Mouse (Mus musculus): ENCODE measurements around the gene Rabggta.
A peak's percentile ranks its signal among the peaks of the same experiment; 100 is the strongest.

The Rabggta gene

GRCm38 (mm10) chr14:55733889-55734288 lies 11.8 kb upstream of the Rabggta start:
- DNase-seq (ENCODE audit: low read depth, low spot score): no peak

DNA sequence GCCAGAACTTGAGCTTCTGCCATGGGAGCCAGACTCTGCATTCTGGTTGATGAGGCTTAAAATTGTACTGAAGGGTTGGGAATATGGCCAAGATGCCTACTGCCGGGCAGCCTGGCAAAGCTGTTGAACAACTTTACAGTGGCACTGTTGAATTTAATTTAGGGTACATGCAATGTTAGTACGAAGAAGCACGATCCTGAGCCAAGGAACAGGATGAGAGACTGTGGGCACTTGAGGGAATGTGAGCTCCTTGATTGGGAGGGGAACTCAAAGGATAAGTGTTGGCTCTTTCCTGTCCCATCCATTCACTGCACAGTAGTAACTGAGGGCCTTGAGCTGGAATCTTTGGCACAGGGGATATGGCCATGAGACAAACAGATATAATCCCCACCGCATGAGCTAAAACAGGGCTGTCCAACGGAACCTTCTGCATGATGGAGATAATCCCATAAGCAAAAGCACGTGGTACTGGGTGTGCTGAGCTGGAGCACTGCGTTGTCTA lies 8.5 kb upstream of the Rabggta start:
- peak; percentile 65 for DNase-seq (ENCODE audit: low read depth, low spot score)

GRCm38 (mm10) chr14:55730116-55730515 lies 8.1 kb upstream of the Rabggta start:
- DNase-seq (ENCODE audit: low read depth, low spot score): no peak

- no peak for DNase-seq (ENCODE audit: low read depth, low spot score)
Measured at GRCm38 (mm10) chr14:55727889-55728685, 6.0 kb upstream of the Rabggta start.

DNA sequence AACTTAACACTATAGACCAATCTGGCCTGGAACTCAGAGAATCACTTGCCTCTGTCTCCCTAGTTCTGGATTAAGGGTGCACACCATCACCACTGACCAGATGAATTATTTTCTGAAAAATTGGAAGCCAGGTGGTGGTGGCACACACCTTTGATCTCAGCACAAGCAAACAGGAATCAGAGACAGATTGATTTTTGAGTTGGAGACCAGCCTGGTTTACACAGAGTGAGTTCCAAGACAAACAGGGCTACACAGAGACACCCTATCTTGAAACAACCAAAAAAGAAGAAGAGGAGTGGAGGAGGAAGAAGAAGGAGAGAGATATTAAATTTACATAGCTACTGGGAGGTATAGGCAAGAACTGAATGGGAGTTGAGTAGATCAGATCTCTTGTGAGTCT lies 4.2 kb upstream of the Rabggta start:
- DNase-seq (ENCODE audit: low read depth, low spot score): no peak

GRCm38 (mm10) chr14:55724411-55724871 lies 2.4 kb upstream of the Rabggta start:
- DNase-seq (ENCODE audit: low read depth, low spot score): no peak

GRCm38 (mm10) chr14:55723433-55723832 lies 1.4 kb upstream of the Rabggta start:
- DNase-seq (ENCODE audit: low read depth, low spot score): no peak

DNA sequence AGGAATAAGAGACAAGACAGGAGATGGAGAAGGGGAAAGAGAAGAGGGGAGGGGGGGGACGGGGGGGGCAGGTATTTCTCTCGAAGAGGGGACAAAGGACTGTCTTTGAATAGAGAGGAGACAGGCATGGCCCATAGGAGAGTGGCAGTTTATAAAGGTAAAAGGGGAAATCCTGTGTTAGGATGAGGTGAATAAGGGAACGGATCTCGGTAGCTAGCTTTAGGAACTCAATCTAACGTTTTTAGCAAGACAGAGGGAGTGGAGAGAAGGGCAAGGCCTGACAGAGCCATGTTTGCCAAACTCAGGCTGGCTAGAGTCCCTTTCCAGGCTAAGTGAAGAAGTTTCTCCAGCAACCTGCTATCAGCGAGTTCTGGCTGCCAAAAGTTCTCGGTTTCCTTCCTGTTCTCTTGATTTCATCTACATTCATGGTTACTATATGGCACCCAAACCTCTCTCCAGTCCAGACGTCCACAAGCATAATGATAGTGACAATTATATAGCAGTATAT lies 429 bp upstream of the Rabggta start:
- DNase-seq (ENCODE audit: low read depth, low spot score): no peak

DNA sequence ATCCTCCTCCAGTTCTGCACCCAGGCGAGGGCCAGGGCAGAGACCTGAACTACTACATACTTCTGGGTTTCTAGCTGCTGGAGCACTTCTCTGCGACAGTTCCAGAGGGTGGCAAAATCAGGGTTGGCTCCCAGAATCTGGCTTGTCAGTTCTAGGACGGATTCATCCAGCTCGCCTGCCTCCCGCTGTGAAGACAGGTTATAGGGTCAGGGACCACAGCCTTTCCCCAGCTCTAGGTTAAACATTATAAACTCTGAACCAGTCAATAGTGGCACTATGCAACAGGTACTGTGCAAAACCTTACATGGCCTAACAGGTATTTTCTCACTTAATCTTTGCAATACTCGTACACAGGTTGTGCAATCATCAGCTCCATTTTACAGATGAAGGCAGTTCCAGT lies 987 bp downstream of the Rabggta start:
- no peak for DNase-seq (ENCODE audit: low read depth, low spot score)

DNA sequence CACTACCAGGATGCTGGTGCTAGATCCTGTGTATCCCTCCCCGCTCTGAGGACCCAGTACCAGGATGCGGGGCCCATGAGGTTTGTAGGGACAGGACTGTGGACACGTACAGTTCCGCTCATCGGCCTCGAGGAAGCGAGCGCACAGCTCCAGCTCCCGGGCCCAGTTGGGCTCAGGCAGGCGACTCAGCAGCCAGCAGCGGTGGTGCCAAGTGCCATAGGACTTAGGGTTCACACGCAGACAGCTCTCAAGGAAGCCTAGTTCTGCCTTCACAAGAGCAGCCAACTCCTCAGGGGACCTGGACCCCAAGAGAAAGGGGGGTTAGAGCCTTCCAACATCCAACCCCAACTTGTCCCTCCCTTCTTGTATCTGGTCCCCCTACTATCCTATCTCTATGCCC lies 1.4 kb downstream of the Rabggta start:
- no peak for DNase-seq (ENCODE audit: low read depth, low spot score)

- no peak for DNase-seq (ENCODE audit: low read depth, low spot score)
Measured at GRCm38 (mm10) chr14:55719737-55720136, 2.3 kb downstream of the Rabggta start.

DNA sequence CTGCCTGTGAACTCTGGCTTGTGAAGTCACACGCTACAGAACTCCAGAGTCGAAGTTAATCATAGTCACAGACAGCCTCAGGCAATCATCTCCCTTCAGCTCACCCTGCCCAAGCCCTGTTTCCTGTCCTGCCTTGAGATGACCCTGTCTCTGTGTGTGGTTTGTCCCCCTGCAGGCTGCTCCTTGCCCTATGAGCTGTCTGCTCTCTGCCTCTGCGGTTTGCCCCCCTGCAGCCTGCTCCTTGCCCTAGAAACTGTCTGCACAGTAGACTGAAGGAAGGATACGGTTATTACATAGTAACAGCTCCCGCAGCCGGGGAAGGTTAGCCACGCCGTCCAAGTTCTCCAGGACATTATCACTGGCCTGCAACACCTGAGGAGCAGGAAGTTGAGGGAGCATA lies 5.2 kb downstream of the Rabggta start:
- no peak for DNase-seq (ENCODE audit: low read depth, low spot score)

- no peak for DNase-seq (ENCODE audit: low read depth, low spot score)
Measured at GRCm38 (mm10) chr14:55716271-55716670, 5.8 kb downstream of the Rabggta start.

DNA sequence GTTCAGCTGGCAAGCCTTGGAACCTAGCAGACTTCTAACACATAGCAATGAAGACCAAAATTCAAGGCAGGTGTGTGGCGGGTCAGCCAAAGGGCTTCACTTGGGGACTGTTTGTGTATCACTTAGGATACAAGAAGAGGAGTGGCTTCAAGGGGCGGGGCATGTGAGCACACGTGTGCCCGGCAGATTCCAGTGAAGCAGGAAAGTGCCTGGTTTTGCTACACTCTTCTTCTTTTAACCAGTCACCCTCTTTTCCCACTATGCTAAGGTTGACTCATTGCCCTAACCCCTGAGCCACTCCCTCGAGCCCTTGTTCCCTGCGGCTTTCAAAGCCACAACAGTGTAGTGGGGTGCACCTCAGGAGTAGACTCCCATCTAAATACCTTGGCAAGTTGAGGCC lies 7.2 kb downstream of the Rabggta start:
- no peak for DNase-seq (ENCODE audit: low read depth, low spot score)

DNA sequence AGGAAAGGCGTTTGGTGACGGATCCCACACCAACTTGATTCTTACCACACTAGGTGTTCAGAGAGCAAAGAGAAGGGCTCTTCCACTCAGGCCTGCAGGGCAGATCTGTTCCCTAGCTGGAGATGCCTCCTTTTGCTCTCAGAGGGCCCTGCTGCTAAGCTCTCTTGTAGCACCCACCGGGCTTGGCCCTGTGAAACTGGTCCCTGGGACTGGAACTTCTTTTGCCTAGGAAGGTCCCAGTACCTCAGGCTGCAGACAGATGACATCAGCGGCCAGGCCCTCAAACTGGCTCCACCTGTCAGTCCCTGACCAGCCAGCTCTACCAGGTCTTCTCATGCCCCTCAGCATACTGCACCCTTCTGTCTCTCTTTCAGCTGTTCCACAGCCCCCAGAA lies 8.3 kb downstream of the Rabggta start, which contains the start of gene Tgm1:
TSS of gene Tgm1 (minus strand) at position 198 of the 394 bp plus-strand sequence.
- DNase-seq (ENCODE audit: low read depth, low spot score): no peak

DNA sequence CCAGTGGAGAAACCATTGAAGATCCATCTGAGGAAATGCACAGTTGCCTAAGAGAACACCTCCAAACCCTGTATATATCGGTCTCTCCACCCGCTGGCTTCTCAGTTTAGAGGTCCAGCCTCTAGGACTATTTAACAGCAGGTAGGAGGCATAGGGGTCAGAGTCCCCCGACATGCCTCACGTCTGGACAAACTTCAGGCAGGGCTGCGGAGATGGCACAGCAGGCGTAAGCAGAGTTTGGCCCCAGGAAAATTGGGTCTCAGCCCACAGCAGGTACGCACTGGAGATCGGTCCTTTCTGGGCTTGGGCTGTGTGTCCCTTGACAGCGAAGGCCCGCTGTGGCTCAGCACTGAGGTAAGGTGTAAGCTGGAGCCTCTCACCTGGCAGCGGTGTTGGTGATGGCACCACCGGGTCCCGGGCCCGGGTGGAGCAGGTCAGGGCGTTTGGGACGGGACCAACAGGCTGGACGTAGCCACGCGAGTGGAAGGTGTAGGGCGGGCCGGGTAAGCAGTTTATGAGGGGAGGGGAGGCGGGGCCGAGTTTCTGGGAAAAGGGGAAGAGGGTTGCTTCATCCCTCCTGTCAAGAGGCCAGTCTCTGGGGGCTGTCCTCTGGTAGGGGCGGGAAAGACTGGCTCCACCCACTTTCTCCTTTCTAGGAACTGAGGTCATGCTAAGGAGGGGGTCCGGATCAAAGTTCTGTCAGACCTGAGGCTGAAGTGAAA lies 8.9 kb downstream of the Rabggta start:
- no peak for DNase-seq (ENCODE audit: low read depth, low spot score)

DNA sequence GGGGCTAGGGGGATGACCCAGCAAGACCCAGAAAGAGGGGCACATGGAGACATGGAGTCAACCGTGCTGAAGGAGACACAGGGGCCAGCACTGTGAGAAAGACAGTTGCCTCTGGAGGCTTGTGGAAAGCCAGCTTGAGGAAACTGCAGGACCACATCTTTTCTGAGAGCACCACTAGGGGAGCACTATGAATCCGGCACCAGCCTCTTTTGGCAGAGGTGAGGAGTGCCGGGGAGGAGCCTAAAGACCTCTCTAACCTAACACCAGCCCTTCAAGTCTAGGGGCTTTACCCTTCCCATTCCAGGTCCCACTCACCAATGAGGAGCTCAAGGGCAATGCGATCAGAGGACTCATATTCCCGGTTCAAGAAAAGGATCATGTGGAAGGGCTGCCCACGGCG lies 10.3 kb downstream of the Rabggta start:
- no peak for DNase-seq (ENCODE audit: low read depth, low spot score)

DNA sequence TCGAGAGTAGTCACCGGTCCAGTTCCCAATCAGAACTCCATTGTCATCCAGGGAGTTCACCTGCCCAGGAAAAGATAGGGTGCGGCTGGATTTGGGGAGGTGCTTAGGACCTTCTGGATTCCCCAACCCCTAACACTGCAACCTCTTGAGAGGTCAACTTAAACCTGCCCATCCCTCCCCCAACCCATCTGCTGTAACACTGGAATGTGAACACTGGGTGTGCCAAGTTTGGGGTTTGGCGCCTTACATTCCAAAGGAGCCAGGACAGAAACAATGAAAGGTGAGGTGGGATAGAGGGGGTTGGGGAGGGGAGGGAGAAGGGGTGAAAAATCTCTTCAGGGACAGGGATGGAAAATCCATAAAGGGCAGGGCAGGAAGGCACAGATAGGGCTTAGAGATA lies 12.6 kb downstream of the Rabggta start:
- DNase-seq (ENCODE audit: low read depth, low spot score): no peak

- no peak for DNase-seq (ENCODE audit: low read depth, low spot score)
Measured at GRCm38 (mm10) chr14:55707397-55707796, 14.7 kb downstream of the Rabggta start.

GRCm38 (mm10) chr14:55706051-55706600 lies 15.9 kb downstream of the Rabggta start:
- no peak for DNase-seq (ENCODE audit: low read depth, low spot score)

- no peak for DNase-seq (ENCODE audit: low read depth, low spot score)
Measured at GRCm38 (mm10) chr14:55702761-55703160, 19.3 kb downstream of the Rabggta start.

GRCm38 (mm10) chr14:55701131-55701530 lies 20.9 kb downstream of the Rabggta start:
- no peak for DNase-seq (ENCODE audit: low read depth, low spot score)
